Mouse (Mus musculus) bone marrow, adult 2 months (tissue): Measurements from ENCODE around the gene Anp32a. TPM values are rescaled to one million over a fixed set of nuclear protein-coding genes. Genes with fewer than 3 reads are reported as not detected.

Experiments used
- H3K27ac ChIP-seq: fragments of 200-500 bp; 2 replicates; pipeline ENCODE4 v1.5.1; 2012; ENCODE audit warnings: low read depth, mild to moderate bottlenecking, control low read depth, inconsistent platforms, low read length; ENCODE audit not compliant: control insufficient read depth, poor library complexity, insufficient read depth
- H3K4me1 ChIP-seq: fragments of 200-500 bp; 2 replicates; pipeline ENCODE4 v1.6.1; 2011; ENCODE audit warnings: low read length; ENCODE audit not compliant: control insufficient read depth, insufficient read depth
- H3K4me3 ChIP-seq: fragments of 200-500 bp; replicated peaks from 2 replicates; pipeline ENCODE3; 2011; ENCODE audit warnings: mild to moderate bottlenecking, low read depth, low read length, control low read depth; ENCODE audit not compliant: control insufficient read depth
- CTCF ChIP-seq: fragments of 200-500 bp; IDR thresholded peaks from 2 replicates; pipeline ENCODE4 v1.5.1; 2011; ENCODE audit warnings: low read length, control low read depth; ENCODE audit not compliant: control insufficient read depth, insufficient read depth
- POLR2A ChIP-seq: fragments of 200-500 bp; IDR thresholded peaks from 2 replicates; pipeline ENCODE4 v1.6.1; 2011; ENCODE audit warnings: low read depth, mild to moderate bottlenecking, control low read depth, low read length, borderline replicate concordance; ENCODE audit not compliant: control insufficient read depth
- WGBS: fragments of 180-500 bp; shearing (Covaris S2); methylation state at CpG from one replicate; pipeline ENCODE4 v1.1.7; 2018; 5-methylcytosine and 5-hydroxymethylcytosine counted together
- polyA plus RNA-seq: library from polyadenylated mRNA; stranded (reverse); fragments of >200 nt; gene quantifications from 2 replicates; pipeline ENCODE4 v1.2.4, GENCODE M21; 2011; ENCODE audit warnings: low replicate concordance; ENCODE audit not compliant: missing spikeins, insufficient read depth, insufficient read length

The Anp32a gene
- polyA plus RNA-seq, 1 experiment = 1,032 TPM

GRCm38 (mm10) chr9:62343904-62344491, 2.9 kb downstream of the Anp32a start:
- TF ChIP-seq POLR2A (peak; percentile 50; the same call in 1 of the 2 replicates), CTCF (no peak)
- H3K27ac ChIP-seq = peak overlapping the region; percentile 91
- H3K4me3 ChIP-seq = peak overlapping the region; percentile 98
- H3K4me1 ChIP-seq = no peaks in the 10 kb centered on the region; the same call in 1 of the 2 replicates
- WGBS = under 1% methylated on average over 52 of the region's 52 CpGs

GRCm38 (mm10) chr9:62344545-62344944, 3.5 kb downstream of the Anp32a start:
- Histone ChIP-seq H3K27ac (peak overlapping the region; percentile 91), H3K4me1 (no peaks in the 10 kb centered on the region; the same call in 1 of the 2 replicates), H3K4me3 (peak overlapping the region; percentile 98)
- TF ChIP-seq CTCF (no peak), POLR2A (0 out of 2 replicates have a peak, but pooled peaks have one; percentile 22)
- WGBS = 0% methylated on average over 26 of the region's 26 CpGs

DNA sequence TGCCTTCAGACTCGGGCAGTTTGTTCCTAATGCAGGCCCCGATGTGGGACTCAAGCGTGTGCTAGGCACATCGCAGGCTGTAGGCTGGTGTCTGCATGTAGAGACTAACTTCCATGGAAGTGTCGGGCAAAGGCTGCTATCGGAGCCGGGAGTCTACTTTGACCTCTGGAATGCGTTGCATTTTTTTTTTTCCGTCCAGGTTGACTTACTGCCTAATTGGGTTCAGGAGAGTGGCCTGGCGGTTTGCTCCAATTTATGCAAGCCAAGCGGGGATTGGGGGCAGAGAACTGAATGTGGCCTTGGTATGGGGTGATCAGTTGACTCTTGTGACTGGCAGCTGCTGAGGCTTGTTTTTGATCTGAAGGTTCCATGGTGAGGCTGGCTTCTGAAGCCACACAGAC, 4.0 kb downstream of the Anp32a start:
- 21% methylated on average over 11 of the region's 11 CpGs for WGBS
- TF ChIP-seq POLR2A (no peak), CTCF (no peak)

DNA sequence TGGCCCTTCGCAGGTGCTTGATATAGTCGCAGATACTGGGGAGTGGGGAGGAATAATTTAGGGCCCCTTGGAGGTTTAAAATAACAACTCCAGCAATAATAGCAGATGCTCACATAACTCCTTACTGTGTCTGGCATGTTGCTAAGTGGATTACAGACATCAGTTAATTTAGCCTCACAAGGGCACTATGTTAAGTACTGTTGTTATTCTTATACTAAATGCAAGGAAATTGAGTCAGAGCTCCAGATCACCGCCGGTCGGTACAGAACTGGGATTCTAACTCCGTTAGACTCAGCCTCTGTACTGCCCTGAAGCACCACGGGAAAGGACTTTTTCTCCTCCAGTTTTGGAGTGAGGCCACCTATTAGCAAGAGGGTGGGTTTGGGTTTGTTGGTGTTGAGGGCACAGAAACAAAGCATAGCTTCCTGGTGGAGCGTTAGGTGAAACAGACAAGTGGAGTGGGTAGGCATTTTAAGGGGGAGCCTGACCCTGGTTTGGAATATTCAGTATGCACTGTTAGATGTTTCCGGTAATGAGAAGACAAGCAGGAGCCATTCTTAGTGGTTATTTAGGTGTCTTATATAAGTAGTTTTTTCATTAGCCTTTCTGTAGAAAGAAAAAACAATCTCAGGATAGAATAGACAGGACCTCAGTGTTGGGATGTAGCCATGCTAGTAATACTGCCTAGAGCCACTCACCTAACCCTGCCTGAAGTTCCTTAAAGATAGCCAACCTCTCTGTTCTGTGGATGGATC, 4.7 kb downstream of the Anp32a start:
- no peaks in the 10 kb centered on the region; the same call in none of the 2 replicates for H3K4me1 ChIP-seq
- WGBS = 51% methylated on average over 9 of the region's 9 CpGs
- no peak overlapping the region for H3K27ac ChIP-seq
- no peak for TF ChIP-seq POLR2A
- TF ChIP-seq CTCF = no peak
- H3K4me3 ChIP-seq = no peak overlapping the region

More for the DNA sequence above, 4.0 kb downstream of the Anp32a start:
- peak overlapping the region; percentile 98 for H3K4me3 ChIP-seq
- peak overlapping the region; percentile 91; the same call in 1 of the 2 replicates for H3K27ac ChIP-seq
- H3K4me1 ChIP-seq = no peaks in the 10 kb centered on the region; the same call in none of the 2 replicates

GRCm38 (mm10) chr9:62346388-62346679, 5.2 kb downstream of the Anp32a start:
- Histone ChIP-seq H3K4me1 (no peaks in the 10 kb centered on the region; the same call in none of the 2 replicates), H3K4me3 (no peak overlapping the region), H3K27ac (no peak overlapping the region)
- TF ChIP-seq POLR2A (no peak), CTCF (no peak)
- 60% methylated on average over 6 of the region's 6 CpGs for WGBS

DNA sequence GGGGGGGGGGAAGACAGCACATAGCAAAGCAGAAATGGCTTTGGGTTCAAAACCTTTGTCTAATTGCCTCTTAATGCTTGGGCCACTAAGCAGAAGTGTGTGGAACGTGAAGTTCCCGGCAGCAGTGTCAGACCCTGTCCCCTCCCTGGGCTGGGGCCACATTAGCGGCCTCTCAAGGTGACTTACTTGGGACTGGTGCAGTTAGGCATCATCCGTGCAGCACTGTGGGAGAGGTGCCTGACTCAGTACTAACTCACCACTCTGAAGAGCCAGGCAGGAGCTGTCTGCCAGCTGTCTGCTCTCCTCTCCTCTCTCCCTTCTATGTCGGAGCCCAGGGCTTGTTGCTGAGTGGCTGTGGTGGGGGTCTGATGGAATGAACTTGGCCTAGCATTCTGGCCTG, 6.1 kb downstream of the Anp32a start:
- Histone ChIP-seq H3K4me1 (no peaks in the 10 kb centered on the region; the same call in none of the 2 replicates), H3K27ac (no peak overlapping the region), H3K4me3 (no peak overlapping the region)
- TF ChIP-seq POLR2A (no peak), CTCF (no peak)
- WGBS = 82% methylated on average over 5 of the region's 5 CpGs

DNA sequence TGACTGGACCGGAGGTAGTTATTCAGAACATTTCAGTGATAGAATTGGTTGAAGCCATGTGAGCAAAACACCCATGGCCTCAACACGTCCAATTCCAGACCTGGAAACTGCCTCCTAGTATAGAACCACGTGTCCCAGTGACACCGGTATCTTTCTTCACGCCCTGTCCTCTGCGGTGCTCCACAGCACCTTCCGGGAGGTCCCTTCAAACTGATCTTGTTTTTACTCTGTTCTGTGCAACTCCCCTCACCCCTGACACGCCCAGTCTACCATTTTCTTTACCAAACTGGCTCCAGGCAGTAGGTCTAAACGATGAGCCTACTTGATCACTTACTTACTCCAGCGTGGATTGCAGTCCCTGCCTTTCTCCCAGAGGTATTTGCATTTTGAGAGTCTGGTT, 7.0 kb downstream of the Anp32a start:
- Histone ChIP-seq H3K4me3 (no peak overlapping the region), H3K27ac (no peak overlapping the region), H3K4me1 (peaks cover 2% of the 10 kb centered on the region)
- 85% methylated on average over 10 of the region's 10 CpGs for WGBS
- no peak for TF ChIP-seq CTCF
- TF ChIP-seq POLR2A = no peak

DNA sequence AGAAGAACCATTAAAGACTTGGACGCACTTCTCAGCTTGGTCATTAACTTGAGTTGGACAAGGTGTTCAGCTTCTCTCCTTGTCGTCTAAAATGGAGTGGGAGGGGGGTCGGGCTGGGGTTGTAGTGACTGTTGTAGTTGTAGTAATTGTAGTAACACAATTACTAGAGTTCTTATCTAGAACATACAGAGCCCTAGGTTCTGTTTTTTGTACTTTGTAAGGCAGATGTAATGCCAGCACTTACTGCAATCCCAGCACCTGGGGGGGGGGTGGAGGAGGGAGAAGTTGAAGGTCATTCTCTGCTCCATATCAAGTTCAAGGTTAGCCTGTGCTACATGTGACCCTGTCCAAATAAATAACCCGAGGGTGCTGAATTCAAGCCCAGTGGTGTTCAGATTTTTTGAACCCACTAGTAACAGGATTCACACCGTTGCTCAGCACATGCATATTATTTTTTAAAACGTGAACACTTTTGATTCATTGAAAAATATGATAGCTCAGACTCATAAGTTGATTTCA, 7.4 kb downstream of the Anp32a start:
- WGBS = 57% methylated on average over 6 of the region's 6 CpGs
- Histone ChIP-seq H3K4me1 (peaks cover 3% of the 10 kb centered on the region), H3K27ac (no peak overlapping the region), H3K4me3 (no peak overlapping the region)
- TF ChIP-seq POLR2A (no peak), CTCF (no peak)
